10 mouse cellular contexts compared by ENCODE assay signal in the genomic region with DNA sequence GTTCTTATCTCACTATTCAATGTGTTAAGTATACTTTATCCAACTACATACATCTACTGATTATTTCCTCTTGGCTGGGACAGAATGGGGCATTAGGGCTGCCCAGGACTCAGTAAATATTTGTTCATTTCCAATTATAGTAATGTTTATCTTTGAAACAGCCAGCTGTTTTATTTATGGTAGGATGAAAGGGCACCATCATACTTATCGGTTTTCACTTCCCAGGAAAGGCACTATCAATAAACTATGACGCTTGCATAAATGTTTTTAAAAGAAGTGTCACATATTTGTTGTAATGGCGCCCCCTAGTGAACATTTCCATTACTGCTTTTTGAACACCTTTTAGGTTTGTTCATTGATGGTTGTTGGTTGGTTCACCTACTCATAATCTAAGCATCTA. TPM values are rescaled to one million over a fixed set of nuclear protein-coding genes. Genes with fewer than 3 reads are reported as not detected.
DNase-seq lines count a peak whose midpoint lies in the region; ATAC-seq and TF ChIP-seq lines count a peak whose summit lies in the region.
"Had no signal": no experiment of that assay in that cellular context is flagged by ENCODE, and none has a peak within 500 bp of the region (broad histone marks: within the 10 kb centered on the region; RNA-seq: fewer than 3 reads in every experiment).

No protein-coding gene starts in this region.

- TF ChIP-seq CTCF in MEL (IDR thresholded peaks at IDR 0.05 in 2 of 3, conservative IDR thresholded peaks at IDR 0.05 in 1 of 3; ENCODE audit: control insufficient read depth in 1 of 3, insufficient read depth in 1 of 3, low read depth in 2 of 3, low read length in 3 of 3, poor library complexity in 1 of 3, severe bottlenecking in 1 of 3): peak in 2 of 3 experiments; percentile 46 to 60; a peak in 5 of 6 replicates
- peak; percentile 46 for TF ChIP-seq CTCF in heart, postnatal 0 days (IDR thresholded peaks at IDR 0.05; ENCODE audit: low read depth)

- TF ChIP-seq POLR2A in MEL (IDR thresholded peaks at IDR 0.05; ENCODE audit: control insufficient read depth in 1 of 2, insufficient read depth in 1 of 2, low read depth in 1 of 2, low read length in 2 of 2, poor library complexity in 1 of 2): no peak

- no peak for ATAC-seq in heart, postnatal 0 days (ENCODE audit: insufficient read depth, low read depth)

- TF ChIP-seq RAD21 in MEL (IDR thresholded peaks at IDR 0.05; ENCODE audit: low read depth, low read length): peak; percentile 63

- 2% methylated on average over 3 of the region's 3 CpGs for whole genome bisulfite sequencing in heart, postnatal 0 days

- no peak for TF ChIP-seq EP300 in MEL (IDR thresholded peaks at IDR 0.05; ENCODE audit: low read depth in 1 of 2, low read length in 2 of 2)
- TF ChIP-seq EP300 in heart, postnatal 0 days (IDR thresholded peaks at IDR 0.05; ENCODE audit: low read depth): no peak

- H3K27ac ChIP-seq in MEL (ENCODE audit: control insufficient read depth, low read depth, low read length): no peak overlapping the region
- no peak overlapping the region for H3K27ac ChIP-seq in heart, postnatal 0 days (ENCODE audit: low read depth)
- H3K27ac ChIP-seq: embryonic facial prominence, embryonic 13.5 days had no signal

- no peaks in the 10 kb centered on the region for H3K4me1 ChIP-seq in MEL (ENCODE audit: control insufficient read depth in 1 of 2, insufficient read depth in 2 of 2, low read length in 2 of 2)
- H3K4me1 ChIP-seq in heart, postnatal 0 days (ENCODE audit: control insufficient read depth, insufficient read depth): no peaks in the 10 kb centered on the region
- H3K4me1 ChIP-seq: embryonic facial prominence, embryonic 13.5 days had no signal

- no peaks in the 10 kb centered on the region for H3K27me3 ChIP-seq in MEL (ENCODE audit: control insufficient read depth in 1 of 2, insufficient read depth in 2 of 2, low read length in 2 of 2)
- H3K27me3 ChIP-seq in heart, postnatal 0 days (ENCODE audit: control insufficient read depth, insufficient read depth, low read length): no peaks in the 10 kb centered on the region
- H3K27me3 ChIP-seq: embryonic facial prominence, embryonic 13.5 days had no signal

- H3K36me3 ChIP-seq in MEL (ENCODE audit: control insufficient read depth in 1 of 2, insufficient read depth in 2 of 2, low read length in 2 of 2): no peaks in the 10 kb centered on the region
- H3K36me3 ChIP-seq in heart, postnatal 0 days (replicated peaks; ENCODE audit: control insufficient read depth, insufficient read depth, low read length): no peaks in the 10 kb centered on the region
- H3K36me3 ChIP-seq: embryonic facial prominence, embryonic 13.5 days had no signal

- no peak overlapping the region for H3K9ac ChIP-seq in MEL (ENCODE audit: control insufficient read depth, low read depth, low read length, poor library complexity, severe bottlenecking)
- H3K9ac ChIP-seq in heart, postnatal 0 days (replicated peaks; ENCODE audit: low read depth, low read length): no peak overlapping the region
- H3K9ac ChIP-seq: embryonic facial prominence, embryonic 13.5 days had no signal

- no peaks in the 10 kb centered on the region for H3K79me2 ChIP-seq in MEL (ENCODE audit: control insufficient read depth, insufficient read depth, low read length, poor library complexity)

- peak; percentile 35 for DNase-seq in kidney, postnatal 10 days
- no peak for DNase-seq in kidney, adult 18-20 months
- DNase-seq in B cell, adult 2 months: peak; percentile 28 to 42
- peak; percentile 41 for DNase-seq in MEL (ENCODE audit: low read depth, low spot score)
- no peak for DNase-seq in heart, postnatal 0 days (ENCODE audit: low spot score)
- peak; percentile 20 for DNase-seq in retina, adult 2 months (ENCODE audit: low read depth, low spot score)
- DNase-seq in gastrocnemius, postnatal 10 days: no peak
- no peak for DNase-seq in ovary, postnatal 10 days (ENCODE audit: low spot score)

- no peaks in the 10 kb centered on the region for H3K9me3 ChIP-seq in MEL (replicated peaks; ENCODE audit: insufficient read depth, low read length)
- no peaks in the 10 kb centered on the region for H3K9me3 ChIP-seq in heart, postnatal 0 days (replicated peaks; ENCODE audit: control insufficient read depth, low read length)
- H3K9me3 ChIP-seq: embryonic facial prominence, embryonic 13.5 days had no signal

- no peak overlapping the region for H3K4me3 ChIP-seq in MEL (ENCODE audit: control insufficient read depth in 1 of 2, insufficient read depth in 1 of 2, low read depth in 2 of 2, low read length in 2 of 2)
- H3K4me3 ChIP-seq in heart, postnatal 0 days (ENCODE audit: low read depth, low read length): no peak overlapping the region
- H3K4me3 ChIP-seq: embryonic facial prominence, embryonic 13.5 days had no signal

- H3K4me2 ChIP-seq in heart, postnatal 0 days (ENCODE audit: low read depth, low read length): peak overlapping the region; percentile 18; the same call in 1 of the 2 replicates
- H3K4me2 ChIP-seq: embryonic facial prominence, embryonic 13.5 days had no signal

TF ChIP-seq in MEL, 35 proteins besides CTCF, POLR2A, EP300 and RAD21:
- TF ChIP-seq RCOR1 (IDR thresholded peaks at IDR 0.05; ENCODE audit: low read depth, low read length) (no peak), SMC3 (IDR thresholded peaks at IDR 0.05; ENCODE audit: low read depth, low read length) (peak; percentile 44; the same call in 1 of the 2 replicates), CHD2 (IDR thresholded peaks at IDR 0.05; ENCODE audit: low read length) (no peak), USF2 (IDR thresholded peaks at IDR 0.05; ENCODE audit: borderline replicate concordance in 1 of 2, insufficient read depth in 1 of 2, low read depth in 1 of 2, low read length in 2 of 2) (no peak), TCF12 (IDR thresholded peaks at IDR 0.05; ENCODE audit: low read depth, low read length) (no peak), ZC3H11A (IDR thresholded peaks at IDR 0.05; ENCODE audit: low read depth, low read length) (peak; percentile 23; the same call in 1 of the 2 replicates), GABPA (IDR thresholded peaks at IDR 0.05; ENCODE audit: low read depth, low read length) (no peak)

RNA-seq across cellular contexts. Expression of a gene that starts 35.8 kb away (rescaled TPM):
- not detected in 2 replicates for total RNA-seq in MEL (2012; rRNA removed)
- polyA plus RNA-seq in MEL (2012; ENCODE audit: insufficient read depth in 1 of 2, insufficient read length in 2 of 2, low read depth in 1 of 2, low replicate concordance in 2 of 2, missing spikeins in 1 of 2): not detected
- not detected in 2 replicates for total RNA-seq in heart, postnatal 0 days (2014; rRNA removed; ENCODE audit: low replicate concordance)
- not detected in 2 replicates for polyA plus RNA-seq in heart, postnatal 0 days (2015; fragmentation: Nextera tagmentation; extraction: Ambion mirVana)
- under 1 TPM in 1 of 2 experiments, not detected in 1; 0.07 TPM for total RNA-seq in gastrocnemius, postnatal 10 days (2021)
- polyA plus RNA-seq: liver, embryonic 16.5 days had no signal

Comparison
In these comparisons a context has a peak if more than half of its experiments do, and no peak if none do; other contexts are left out.
1. DNase-seq: peak in kidney, postnatal 10 days (single experiment), B cell, adult 2 months (2 of 2), MEL (single experiment) and retina, adult 2 months (single experiment); none in kidney, adult 18-20 months (single experiment), heart, postnatal 0 days (single experiment), gastrocnemius, postnatal 10 days (single experiment) and ovary, postnatal 10 days (single experiment).